Mouse (Mus musculus) gastrocnemius, postnatal 25 days (tissue): ENCODE data around the gene Pitpna. TPM values are rescaled to one million over a fixed set of nuclear protein-coding genes. Genes with fewer than 3 reads are reported as not detected.

Experiments used
- DNase-seq: peaks from one replicate; pipeline ENCODE4 v3.0.0; 2022
- total RNA-seq, 2 experiments: library from RNA; stranded (reverse); gene quantifications; 1 replicate in 1 of 2; 2 replicates in 1 of 2; pipeline ENCODE4 v1.2.3; 2021

Gene Pitpna
- total RNA-seq, 2 experiments from 2014 or later = 123 to 168 TPM

- peak; percentile 67 for DNase-seq
Observed at GRCm38 (mm10) chr11:75563851-75564548, 23.9 kb upstream of the Pitpna start.

GRCm38 (mm10) chr11:75565849-75566248 is 22.0 kb upstream of the Pitpna start:
- peak; percentile 93 for DNase-seq

- DNase-seq = no peak
Observed at GRCm38 (mm10) chr11:75566276-75567196, 21.4 kb upstream of the Pitpna start.

GRCm38 (mm10) chr11:75567346-75568114 is 20.4 kb upstream of the Pitpna start:
- no peak for DNase-seq

- DNase-seq = no peak
Observed at GRCm38 (mm10) chr11:75568115-75568511, 19.8 kb upstream of the Pitpna start.

- DNase-seq = no peak
Observed at GRCm38 (mm10) chr11:75568962-75569361, 18.9 kb upstream of the Pitpna start.

- no peak for DNase-seq
Observed at GRCm38 (mm10) chr11:75570375-75571125, 17.3 kb upstream of the Pitpna start.

- DNase-seq = peak; percentile 79
Observed at GRCm38 (mm10) chr11:75571126-75571990, 16.5 kb upstream of the Pitpna start.

GRCm38 (mm10) chr11:75572301-75572791 is 15.6 kb upstream of the Pitpna start:
- no peak for DNase-seq

GRCm38 (mm10) chr11:75572854-75573650 is 14.8 kb upstream of the Pitpna start:
- DNase-seq = peak; percentile 83

GRCm38 (mm10) chr11:75574378-75575123 is 13.3 kb upstream of the Pitpna start:
- no peak for DNase-seq

- DNase-seq = no peak
Observed at GRCm38 (mm10) chr11:75575560-75576123, 12.3 kb upstream of the Pitpna start.

GRCm38 (mm10) chr11:75578609-75579008 is 9.3 kb upstream of the Pitpna start:
- peak; percentile 56 for DNase-seq

GRCm38 (mm10) chr11:75581495-75582149 is 6.3 kb upstream of the Pitpna start:
- no peak for DNase-seq

- DNase-seq = no peak
Observed at GRCm38 (mm10) chr11:75583521-75583920, 4.4 kb upstream of the Pitpna start.

- DNase-seq = no peak
Observed at GRCm38 (mm10) chr11:75585061-75585460, 2.8 kb upstream of the Pitpna start.

GRCm38 (mm10) chr11:75585978-75586377 is 1.9 kb upstream of the Pitpna start:
- DNase-seq = no peak

GRCm38 (mm10) chr11:75586963-75587362 is 934 bp upstream of the Pitpna start:
- no peak for DNase-seq
